Mouse (Mus musculus) heart, postnatal 0 days (tissue): ENCODE results near the gene Nt5c. TPM values are rescaled to one million over a fixed set of nuclear protein-coding genes. Genes with fewer than 3 reads are reported as not detected.

Experiments
- ATAC-seq: fragments of 200-750 bp; cut with Nextera tagmentation; 2 replicates; pipeline ENCODE4 v1.8.0; 2017; ENCODE audit warnings: low read depth, moderate number of reproducible peaks, moderate library complexity; ENCODE audit not compliant: insufficient read depth
- DNase-seq: peaks from one replicate; pipeline ENCODE4 v3.0.0-alpha.2; 2016; ENCODE audit warnings: low spot score
- H3K27ac ChIP-seq: fragments of 300-500 bp; sonication (generic); 2 replicates; pipeline ENCODE4 v1.5.1; 2014; ENCODE audit warnings: low read depth, mild to moderate bottlenecking
- H3K27me3 ChIP-seq: fragments of 300-500 bp; sonication (generic); 2 replicates; pipeline ENCODE4 v1.6.1; 2014; ENCODE audit warnings: low read length, mixed read lengths; ENCODE audit not compliant: control insufficient read depth, insufficient read depth
- H3K36me3 ChIP-seq: fragments of 300-500 bp; sonication (generic); replicated peaks from 2 replicates; pipeline ENCODE4 v1.6.1; 2014; ENCODE audit warnings: low read length, mixed read lengths; ENCODE audit not compliant: control insufficient read depth, insufficient read depth
- H3K4me1 ChIP-seq: fragments of 300-500 bp; sonication (generic); 2 replicates; pipeline ENCODE4 v1.6.1; 2014; ENCODE audit warnings: antibody characterized with exemption; ENCODE audit not compliant: control insufficient read depth, insufficient read depth
- H3K4me2 ChIP-seq: fragments of 300-500 bp; sonication (generic); 2 replicates; pipeline ENCODE4 v1.6.1; 2014; ENCODE audit warnings: low read depth, mild to moderate bottlenecking, low read length, moderate library complexity
- H3K4me3 ChIP-seq: fragments of 300-500 bp; sonication (generic); 2 replicates; pipeline ENCODE4 v1.5.1; 2014; ENCODE audit warnings: low read depth, low read length
- H3K9ac ChIP-seq: fragments of 300-500 bp; sonication (generic); replicated peaks from 2 replicates; pipeline ENCODE4 v1.6.1; 2014; ENCODE audit warnings: low read depth, low read length, mixed read lengths
- H3K9me3 ChIP-seq: fragments of 300-500 bp; sonication (generic); replicated peaks from 2 replicates; pipeline ENCODE4 v1.6.1; 2016; ENCODE audit warnings: low read length; ENCODE audit not compliant: control insufficient read depth
- CTCF ChIP-seq: IDR thresholded peaks from 2 replicates; pipeline ENCODE4 v1.5.1; 2016; ENCODE audit warnings: antibody characterized with exemption, control low read depth, low read depth
- EP300 ChIP-seq: IDR thresholded peaks from 2 replicates; pipeline ENCODE4 v1.6.1; 2016; ENCODE audit warnings: antibody characterized with exemption, low read depth
- WGBS: fragments of 180-500 bp; shearing (Covaris S2); extraction: QIAGEN DNeasy Blood & Tissue Kit; methylation state at CpG from one replicate; pipeline ENCODE4 v1.1.7; 2014; 5-methylcytosine and 5-hydroxymethylcytosine counted together
- polyA plus RNA-seq: library from polyadenylated mRNA; unstranded; fragments of >200 nt; fragmentation: Nextera tagmentation; extraction: Ambion mirVana; gene quantifications from 2 replicates; pipeline ENCODE4 v1.2.1, GENCODE M21; 2015
- total RNA-seq: library from RNA; depleted of rRNA; stranded (reverse); fragments of >200 nt; gene quantifications from 2 replicates; pipeline ENCODE4 v1.2.3, GENCODE M21; 2014; ENCODE audit warnings: low replicate concordance

Nt5c gene
- total and polyA plus RNA-seq, 2 experiments from 2014 or later: 24.5 to 53.7 TPM

DNA sequence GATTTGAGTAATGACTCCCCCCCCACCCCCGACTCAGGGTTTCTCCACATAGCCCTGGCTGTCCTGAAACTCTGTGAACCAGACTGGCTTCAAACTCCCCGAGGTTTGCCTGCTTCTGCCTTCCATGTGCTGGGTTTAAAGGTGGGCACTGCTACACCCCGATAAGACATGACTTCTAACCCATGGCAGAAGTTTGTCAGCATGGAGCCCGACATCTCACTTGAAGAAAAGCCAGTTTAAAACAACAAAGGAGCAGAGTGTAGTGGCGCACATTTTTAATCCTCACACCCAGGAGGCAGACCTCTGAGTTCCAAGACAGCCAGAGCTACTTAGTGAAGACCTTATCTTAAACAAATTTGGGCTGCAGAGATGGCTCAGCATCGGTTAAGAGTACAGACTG lies 725 bp upstream of the Nt5c start:
- 0 out of 2 replicates have a peak overlapping the region, but pooled peaks have one; percentile 23 for H3K9ac ChIP-seq
- peaks cover 19% of the 10 kb centered on the region for H3K36me3 ChIP-seq
- peaks cover 10% of the 10 kb centered on the region; the same call in 1 of the 2 replicates for H3K4me1 ChIP-seq
- DNase-seq (no peak), ATAC-seq (no peak)
- no peaks in the 10 kb centered on the region for H3K9me3 ChIP-seq
- H3K4me3 ChIP-seq: peak overlapping the region; percentile 68
- no peaks in the 10 kb centered on the region for H3K27me3 ChIP-seq
- WGBS: 25% methylated on average over 6 of the region's 6 CpGs
- no peak overlapping the region for H3K27ac ChIP-seq
- no peak for TF ChIP-seq CTCF
- TF ChIP-seq EP300: no peak
- peak overlapping the region; percentile 73 for H3K4me2 ChIP-seq

DNA sequence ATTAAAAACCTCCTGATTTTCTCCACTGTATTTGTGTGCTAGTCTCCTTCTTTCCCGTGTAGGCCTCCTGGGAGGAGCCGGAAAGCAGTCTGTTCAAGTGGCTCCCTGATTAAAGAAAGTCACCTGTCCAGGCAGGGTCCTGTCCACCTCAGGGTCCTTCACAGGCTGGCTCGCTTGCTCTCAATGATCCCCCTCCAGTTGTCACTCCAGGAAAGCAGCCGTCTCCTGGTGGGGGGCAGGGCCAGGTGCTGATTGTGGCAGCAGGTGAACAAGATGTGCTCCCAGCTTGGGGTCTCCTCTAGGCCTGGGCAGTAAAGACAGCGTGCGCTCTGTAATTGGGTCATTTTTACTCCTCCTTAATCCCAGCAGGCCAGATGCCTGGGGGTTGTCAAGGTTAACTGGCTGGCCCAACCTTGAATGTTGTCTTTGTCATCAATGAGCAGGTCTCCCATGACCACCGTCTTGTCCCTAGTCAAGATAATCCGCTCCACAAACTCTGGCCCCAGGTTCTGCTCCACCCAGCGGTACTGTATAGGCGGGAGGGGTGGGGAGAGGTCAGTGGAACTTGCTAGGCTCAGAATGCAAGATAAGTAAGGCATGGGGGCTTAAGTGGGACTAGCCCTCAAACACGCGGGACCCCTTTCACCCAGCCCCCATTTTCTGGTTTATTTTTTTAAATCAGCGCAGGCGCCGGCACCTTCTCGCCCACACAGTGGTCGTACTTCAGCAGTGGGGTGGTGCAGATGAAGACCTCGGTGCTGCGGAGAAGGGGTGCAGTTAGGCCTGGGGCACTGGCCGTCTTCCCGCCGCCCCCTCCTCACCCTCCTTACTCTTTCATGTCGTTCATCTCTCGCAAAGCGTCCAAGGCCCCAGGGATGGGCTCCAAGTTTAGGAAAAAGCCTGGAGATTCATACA lies 964 bp downstream of the Nt5c start:
- Histone ChIP-seq H3K4me1 (peaks cover 10% of the 10 kb centered on the region; the same call in 1 of the 2 replicates), H3K4me2 (peak overlapping the region; percentile 73), H3K9ac (peak overlapping the region; percentile 51; the same call in 1 of the 2 replicates), H3K36me3 (0 out of 2 replicates have a peak, but pooled peaks cover 12% of the 10 kb centered on the region), H3K27me3 (no peaks in the 10 kb centered on the region), H3K9me3 (no peaks in the 10 kb centered on the region), H3K27ac (no peak overlapping the region; the same call in 1 of the 2 replicates), H3K4me3 (peak overlapping the region; percentile 68)
- 28% methylated on average over 25 of the region's 25 CpGs for WGBS
- TF ChIP-seq EP300 (no peak), CTCF (no peak)
- DNase-seq (no peak), ATAC-seq (0 out of 2 replicates have a peak, but pooled peaks have one; percentile 7)

DNA sequence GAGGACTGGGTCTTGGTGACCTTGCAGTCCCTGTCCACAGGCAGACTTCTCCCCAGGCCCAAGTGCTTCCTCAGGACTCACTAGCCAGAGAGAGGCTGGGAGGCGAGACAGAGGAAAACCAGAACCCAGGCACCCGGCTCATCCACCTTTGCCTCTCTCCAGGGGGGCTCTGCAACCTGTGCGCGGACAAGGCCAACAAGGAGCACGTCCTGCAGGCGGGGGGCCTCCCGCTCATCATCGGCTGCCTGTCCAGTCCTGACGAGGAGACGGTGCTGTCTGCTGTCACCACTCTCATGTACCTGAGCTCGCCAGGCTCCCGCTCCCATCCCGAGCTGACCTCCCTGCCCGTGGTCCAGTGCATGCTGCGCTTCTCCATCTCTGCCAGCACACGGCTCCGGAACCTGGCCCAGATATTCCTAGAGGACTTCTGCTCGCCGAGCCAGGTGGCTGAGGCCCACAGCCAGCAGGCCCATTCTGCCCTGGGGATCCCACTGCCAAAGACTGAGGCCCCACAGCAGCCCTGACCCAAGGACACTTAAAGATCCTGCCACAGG lies 3.0 kb downstream of the Nt5c start:
- H3K4me2 ChIP-seq: no peak overlapping the region
- H3K4me1 ChIP-seq: peaks cover 15% of the 10 kb centered on the region
- H3K36me3 ChIP-seq: 0 out of 2 replicates have a peak, but pooled peaks cover 16% of the 10 kb centered on the region
- no peaks in the 10 kb centered on the region for H3K9me3 ChIP-seq
- H3K27ac ChIP-seq: no peak overlapping the region
- H3K4me3 ChIP-seq: no peak overlapping the region
- no peaks in the 10 kb centered on the region for H3K27me3 ChIP-seq
- TF ChIP-seq CTCF: no peak
- no peak for TF ChIP-seq EP300
- DNase-seq: no peak
- WGBS: 77% methylated on average over 19 of the region's 19 CpGs
- ATAC-seq: no peak
- no peak overlapping the region for H3K9ac ChIP-seq

DNA sequence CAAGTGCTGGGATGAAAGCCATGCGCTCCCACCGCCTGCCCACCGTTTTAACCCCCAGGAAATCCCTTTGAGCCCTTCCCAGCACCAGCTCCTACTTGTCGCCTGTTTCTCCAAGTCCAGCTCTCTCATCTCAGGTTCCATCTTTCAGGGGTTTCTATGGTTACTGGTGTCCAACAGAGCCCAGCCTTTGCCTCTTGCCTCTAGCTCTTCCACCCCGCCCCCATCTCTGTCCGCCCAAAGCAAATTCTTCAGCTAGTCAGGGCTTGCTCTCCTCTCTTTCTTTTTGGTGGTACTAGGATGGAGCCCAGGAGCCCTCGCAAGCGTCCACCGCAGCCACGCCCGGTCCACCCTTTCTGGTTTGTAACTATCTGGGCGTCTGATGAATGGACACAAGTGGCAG lies 6.5 kb downstream of the Nt5c start:
- DNase-seq (no peak), ATAC-seq (no peak)
- 0 out of 2 replicates have a peak, but pooled peaks cover 16% of the 10 kb centered on the region for H3K36me3 ChIP-seq
- no peaks in the 10 kb centered on the region for H3K9me3 ChIP-seq
- H3K4me3 ChIP-seq: no peak overlapping the region
- H3K4me2 ChIP-seq: no peak overlapping the region
- H3K27me3 ChIP-seq: no peaks in the 10 kb centered on the region
- WGBS: 86% methylated on average over 12 of the region's 12 CpGs
- peaks cover 5% of the 10 kb centered on the region; the same call in 1 of the 2 replicates for H3K4me1 ChIP-seq
- no peak for TF ChIP-seq CTCF
- no peak for TF ChIP-seq EP300
- no peak overlapping the region for H3K9ac ChIP-seq
- H3K27ac ChIP-seq: no peak overlapping the region

DNA sequence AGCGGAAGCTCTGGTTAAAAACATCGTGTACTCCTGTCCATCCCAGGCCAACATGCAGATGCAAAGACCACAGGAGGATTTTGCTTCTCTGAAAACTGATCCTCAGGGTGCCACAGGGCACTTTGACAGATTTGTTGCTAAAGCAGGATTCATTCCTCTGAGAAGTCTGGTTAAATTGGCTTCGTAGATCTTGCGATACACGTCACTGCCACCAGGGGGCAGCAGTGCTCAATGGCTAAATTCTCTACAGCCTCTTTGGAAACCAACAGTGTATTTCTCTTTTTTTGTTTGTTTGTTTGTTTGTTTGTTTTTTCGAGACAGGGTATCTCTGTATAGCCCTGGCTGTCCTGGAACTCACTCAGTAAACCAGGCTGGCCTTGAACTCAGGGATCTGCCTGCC lies 7.9 kb downstream of the Nt5c start:
- no peaks in the 10 kb centered on the region for H3K9me3 ChIP-seq
- peak; percentile 96 for TF ChIP-seq CTCF
- no peak for TF ChIP-seq EP300
- H3K9ac ChIP-seq: no peak overlapping the region
- 0 out of 2 replicates have a peak, but pooled peaks cover 6% of the 10 kb centered on the region for H3K36me3 ChIP-seq
- peaks cover 5% of the 10 kb centered on the region; the same call in 1 of the 2 replicates for H3K4me1 ChIP-seq
- 17% methylated on average over 6 of the region's 6 CpGs for WGBS
- no peaks in the 10 kb centered on the region for H3K27me3 ChIP-seq
- ATAC-seq (no peak), DNase-seq (peak; percentile 46)
- no peak overlapping the region for H3K27ac ChIP-seq
- H3K4me2 ChIP-seq: no peak overlapping the region
- no peak overlapping the region for H3K4me3 ChIP-seq
